Mouse (Mus musculus): ENCODE data around the gene Rab8b. TPM values are rescaled to one million over a fixed set of nuclear protein-coding genes. Genes with fewer than 3 reads are reported as not detected.
"Not testable (repeated sequence)": the region's sequence is repeated elsewhere in the genome, so short reads cannot be mapped to it uniquely, and the experiment has no call there.

Gene Rab8b
- polyA plus RNA-seq, 1 experiment from 2014 or later: 23.8 TPM

DNA sequence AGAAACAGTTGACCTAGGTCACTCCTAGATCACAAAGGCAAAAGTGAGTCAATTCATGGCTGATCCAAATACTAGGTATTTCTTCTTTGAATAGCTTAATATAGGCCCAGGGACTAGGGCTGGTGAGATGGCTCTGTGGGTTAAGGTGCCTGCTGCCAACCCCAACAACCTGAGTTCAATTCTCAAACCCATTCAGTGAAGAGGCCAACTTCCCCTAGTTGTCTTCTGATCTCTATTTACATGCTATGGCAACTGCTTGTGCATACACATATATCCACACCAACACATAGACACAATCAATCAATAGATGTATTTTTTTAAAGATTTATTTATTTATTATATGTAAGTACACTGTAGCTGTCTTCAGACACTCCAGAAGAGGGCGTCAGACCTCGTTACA lies 34.9 kb downstream of the Rab8b start:
- no peak for ATAC-seq (ENCODE audit: insufficient number of reproducible peaks, low FRiP score, low TSS enrichment, low read depth)
- Histone ChIP-seq H3K4me3 (replicated peaks) (no peak overlapping the region), H3K27me3 (no peaks in the 10 kb centered on the region), H3K4me1 (peaks cover 15% of the 10 kb centered on the region), H3K36me3 (no peaks in the 10 kb centered on the region), H3K4me2 (replicated peaks) (no peak overlapping the region), H3K9ac (no peak overlapping the region), H3K27ac (replicated peaks) (no peak overlapping the region), H3K9me3 (replicated peaks) (no peaks in the 10 kb centered on the region)
- WGBS: 86% methylated on average over 2 of the region's 2 CpGs

- WGBS: 68% methylated on average over 5 of the region's 5 CpGs
- ATAC-seq (ENCODE audit: insufficient number of reproducible peaks, low FRiP score, low TSS enrichment, low read depth): no peak
- no peaks in the 10 kb centered on the region for H3K27me3 ChIP-seq
These were observed 36.0 kb downstream of the Rab8b start for GRCm38 (mm10) chr9:66883500-66883899.

GRCm38 (mm10) chr9:66882406-66882821 lies 37.1 kb downstream of the Rab8b start:
- H3K4me2 ChIP-seq (replicated peaks): no peak overlapping the region
- H3K4me3 ChIP-seq (replicated peaks): no peak overlapping the region
- no peak for ATAC-seq (ENCODE audit: insufficient number of reproducible peaks, low FRiP score, low TSS enrichment, low read depth)
- WGBS: 38% methylated on average over 8 of the region's 8 CpGs
- no peaks in the 10 kb centered on the region for H3K9me3 ChIP-seq (replicated peaks)
- peaks cover 9% of the 10 kb centered on the region for H3K4me1 ChIP-seq
- H3K27ac ChIP-seq (replicated peaks): no peak overlapping the region
- no peaks in the 10 kb centered on the region for H3K27me3 ChIP-seq
- H3K36me3 ChIP-seq: no peaks in the 10 kb centered on the region
- H3K9ac ChIP-seq: no peak overlapping the region

More at GRCm38 (mm10) chr9:66883500-66883899, 36.0 kb downstream of the Rab8b start:
- H3K4me2 ChIP-seq (replicated peaks): no peak overlapping the region
- peaks cover 15% of the 10 kb centered on the region for H3K4me1 ChIP-seq
- no peaks in the 10 kb centered on the region for H3K36me3 ChIP-seq
- no peaks in the 10 kb centered on the region for H3K9me3 ChIP-seq (replicated peaks)
- H3K4me3 ChIP-seq (replicated peaks): no peak overlapping the region
- no peak overlapping the region for H3K9ac ChIP-seq
- no peak overlapping the region for H3K27ac ChIP-seq (replicated peaks)

DNA sequence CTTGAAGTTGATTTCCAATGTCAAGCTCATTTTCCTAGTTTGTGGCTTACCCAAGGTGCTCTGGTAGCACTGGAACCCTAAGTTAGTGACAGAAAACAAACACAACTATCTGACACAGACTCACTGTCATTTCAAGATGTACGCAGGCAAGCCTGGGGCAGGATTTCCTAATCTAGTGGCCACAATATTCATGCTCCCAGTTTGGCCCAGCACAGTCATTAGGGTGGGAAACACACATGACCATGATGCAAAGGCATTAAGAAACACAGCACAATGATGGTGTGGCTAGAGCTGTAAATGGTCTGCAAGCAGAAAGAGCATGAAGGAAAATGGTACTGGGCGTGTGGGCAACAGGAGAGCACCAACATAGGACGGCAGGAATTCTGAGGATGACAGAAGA lies 37.6 kb downstream of the Rab8b start:
- Histone ChIP-seq H3K4me3 (replicated peaks) (no peak overlapping the region), H3K4me2 (replicated peaks) (no peak overlapping the region), H3K27ac (replicated peaks) (0 out of 2 replicates have a peak overlapping the region, but pooled peaks have one; percentile 22), H3K9me3 (replicated peaks) (no peaks in the 10 kb centered on the region), H3K27me3 (no peaks in the 10 kb centered on the region), H3K4me1 (peaks cover 8% of the 10 kb centered on the region), H3K36me3 (no peaks in the 10 kb centered on the region), H3K9ac (no peak overlapping the region)
- no peak for ATAC-seq (ENCODE audit: insufficient number of reproducible peaks, low FRiP score, low TSS enrichment, low read depth)
- WGBS: 63% methylated on average over 3 of the region's 3 CpGs

DNA sequence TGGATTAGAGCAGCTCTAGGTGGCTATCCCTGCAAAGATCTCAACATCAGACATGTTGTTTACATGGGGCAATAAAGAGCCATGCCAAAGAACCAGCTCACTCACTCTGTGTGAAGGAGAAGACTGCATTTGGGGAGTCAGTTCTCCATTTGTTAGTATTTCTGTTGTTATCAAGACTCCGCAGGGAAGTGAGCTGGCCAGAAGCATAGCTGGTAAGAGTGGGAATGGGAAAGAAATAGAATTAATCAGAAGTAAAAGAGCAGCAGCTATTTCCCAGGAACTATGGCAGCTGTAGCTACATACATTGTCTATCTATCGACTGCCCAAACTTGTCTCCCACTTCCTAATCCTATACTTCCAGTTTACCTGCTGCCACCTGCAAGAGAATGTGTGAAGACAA lies 38.7 kb downstream of the Rab8b start:
- no peaks in the 10 kb centered on the region for H3K27me3 ChIP-seq
- WGBS: 84% methylated on average over 2 of the region's 2 CpGs
- no peak overlapping the region for H3K4me3 ChIP-seq (replicated peaks)
- no peak for ATAC-seq (ENCODE audit: insufficient number of reproducible peaks, low FRiP score, low TSS enrichment, low read depth)
- H3K9me3 ChIP-seq (replicated peaks): no peaks in the 10 kb centered on the region
- H3K4me1 ChIP-seq: peaks cover 5% of the 10 kb centered on the region
- H3K4me2 ChIP-seq (replicated peaks): no peak overlapping the region
- no peak overlapping the region for H3K9ac ChIP-seq
- no peak overlapping the region for H3K27ac ChIP-seq (replicated peaks)
- H3K36me3 ChIP-seq: no peaks in the 10 kb centered on the region

DNA sequence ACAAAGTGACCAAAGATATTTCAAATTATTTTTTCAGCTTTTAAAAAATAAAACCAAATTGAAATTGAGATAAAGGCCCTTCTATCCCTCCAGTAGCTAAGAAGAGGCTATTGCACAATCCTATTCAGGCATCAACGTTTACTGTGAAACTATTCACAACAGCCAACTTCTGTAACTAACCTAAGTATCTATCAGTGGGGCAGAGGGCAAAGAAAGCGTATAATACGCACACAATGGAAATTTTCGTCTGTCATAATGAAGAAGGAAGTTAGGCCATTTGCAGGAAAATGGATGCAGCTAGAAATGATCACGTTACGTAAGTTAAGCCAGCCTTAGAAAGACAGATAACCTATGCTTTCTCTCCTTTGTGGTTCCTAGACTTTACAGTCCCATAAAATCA lies 40.0 kb downstream of the Rab8b start:
- H3K4me3 ChIP-seq (replicated peaks): no peak overlapping the region
- peaks cover 5% of the 10 kb centered on the region for H3K4me1 ChIP-seq
- 0 out of 2 replicates have a peak, but pooled peaks cover 3% of the 10 kb centered on the region for H3K36me3 ChIP-seq
- no peaks in the 10 kb centered on the region for H3K9me3 ChIP-seq (replicated peaks)
- WGBS: 73% methylated on average over 6 of the region's 6 CpGs
- no peak overlapping the region for H3K4me2 ChIP-seq (replicated peaks)
- no peak overlapping the region for H3K9ac ChIP-seq
- H3K27ac ChIP-seq (replicated peaks): no peak overlapping the region
- no peak for ATAC-seq (ENCODE audit: insufficient number of reproducible peaks, low FRiP score, low TSS enrichment, low read depth)
- H3K27me3 ChIP-seq: no peaks in the 10 kb centered on the region

DNA sequence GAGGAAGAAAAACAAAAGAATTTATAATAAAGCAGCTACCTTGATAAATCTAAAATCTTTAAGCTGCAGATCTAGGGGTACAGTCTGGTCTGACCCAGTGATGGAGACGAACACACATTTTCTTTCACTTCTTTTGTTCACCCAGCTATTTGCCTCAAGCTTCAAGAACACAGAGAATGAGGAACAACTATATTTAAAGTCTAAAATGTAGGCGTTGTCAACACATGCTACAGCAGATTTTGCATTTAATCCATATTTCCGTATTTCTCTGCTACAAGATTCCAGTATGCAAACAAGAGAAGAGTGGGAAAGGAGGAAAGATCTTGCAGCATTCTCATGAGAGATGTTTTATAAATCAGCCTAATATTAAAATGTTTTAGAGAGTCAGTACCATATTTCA lies 40.6 kb downstream of the Rab8b start:
- H3K36me3 ChIP-seq: 0 out of 2 replicates have a peak, but pooled peaks cover 3% of the 10 kb centered on the region
- H3K4me1 ChIP-seq: peaks cover 5% of the 10 kb centered on the region
- WGBS: 86% methylated on average over 3 of the region's 3 CpGs
- H3K27ac ChIP-seq (replicated peaks): no peak overlapping the region
- no peaks in the 10 kb centered on the region for H3K27me3 ChIP-seq
- no peak overlapping the region for H3K4me3 ChIP-seq (replicated peaks)
- no peak for ATAC-seq (ENCODE audit: insufficient number of reproducible peaks, low FRiP score, low TSS enrichment, low read depth)
- H3K9me3 ChIP-seq (replicated peaks): no peaks in the 10 kb centered on the region
- H3K4me2 ChIP-seq (replicated peaks): no peak overlapping the region
- no peak overlapping the region for H3K9ac ChIP-seq

DNA sequence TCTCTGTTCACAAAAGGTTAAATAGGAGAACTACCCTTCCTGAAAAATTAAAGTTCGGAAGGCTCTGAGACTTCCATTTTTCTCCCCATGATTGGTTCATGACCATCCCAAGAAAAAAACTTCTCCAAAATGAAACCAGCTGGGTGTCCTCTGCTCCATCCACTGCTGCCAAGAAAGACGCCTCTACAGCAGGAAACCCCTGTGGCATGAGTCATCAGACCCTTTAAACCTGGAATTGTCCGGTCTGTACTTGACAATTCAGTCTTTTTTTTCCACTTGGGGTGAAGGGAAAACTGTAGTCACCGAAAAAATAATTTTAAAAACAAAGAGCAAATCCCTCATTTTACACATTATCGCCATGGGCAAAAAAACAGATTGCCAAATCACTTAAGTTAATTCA lies 42.9 kb downstream of the Rab8b start:
- WGBS: 35% methylated on average over 5 of the region's 5 CpGs
- Histone ChIP-seq H3K9me3 (replicated peaks) (no peaks in the 10 kb centered on the region), H3K4me3 (replicated peaks) (no peak overlapping the region), H3K36me3 (0 out of 2 replicates have a peak, but pooled peaks cover 3% of the 10 kb centered on the region), H3K9ac (no peak overlapping the region), H3K27me3 (no peaks in the 10 kb centered on the region), H3K4me1 (no peaks in the 10 kb centered on the region), H3K4me2 (replicated peaks) (no peak overlapping the region), H3K27ac (replicated peaks) (peak overlapping the region; percentile 45; the same call in 1 of the 2 replicates)
- ATAC-seq (ENCODE audit: insufficient number of reproducible peaks, low FRiP score, low TSS enrichment, low read depth): 0 out of 2 replicates have a peak, but pooled peaks have one; percentile 39

- Histone ChIP-seq H3K4me1 (no peaks in the 10 kb centered on the region), H3K9me3 (replicated peaks) (no peaks in the 10 kb centered on the region), H3K27me3 (no peaks in the 10 kb centered on the region), H3K9ac (no peak overlapping the region), H3K27ac (replicated peaks) (no peak overlapping the region), H3K4me2 (replicated peaks) (no peak overlapping the region), H3K36me3 (0 out of 2 replicates have a peak, but pooled peaks cover 3% of the 10 kb centered on the region), H3K4me3 (replicated peaks) (no peak overlapping the region)
- WGBS: 97% methylated on average over 5 of the region's 5 CpGs
- no peak for ATAC-seq (ENCODE audit: insufficient number of reproducible peaks, low FRiP score, low TSS enrichment, low read depth)
These were observed 45.2 kb downstream of the Rab8b start for GRCm38 (mm10) chr9:66874297-66874696.

GRCm38 (mm10) chr9:66873531-66873930 lies 46.0 kb downstream of the Rab8b start:
- no peak overlapping the region for H3K4me2 ChIP-seq (replicated peaks)
- no peaks in the 10 kb centered on the region for H3K4me1 ChIP-seq
- no peak overlapping the region for H3K4me3 ChIP-seq (replicated peaks)
- H3K27ac ChIP-seq (replicated peaks): no peak overlapping the region
- 0 out of 2 replicates have a peak, but pooled peaks cover 3% of the 10 kb centered on the region for H3K36me3 ChIP-seq
- no peaks in the 10 kb centered on the region for H3K9me3 ChIP-seq (replicated peaks)
- no peak overlapping the region for H3K9ac ChIP-seq
- no peaks in the 10 kb centered on the region for H3K27me3 ChIP-seq
- no peak for ATAC-seq (ENCODE audit: insufficient number of reproducible peaks, low FRiP score, low TSS enrichment, low read depth)

DNA sequence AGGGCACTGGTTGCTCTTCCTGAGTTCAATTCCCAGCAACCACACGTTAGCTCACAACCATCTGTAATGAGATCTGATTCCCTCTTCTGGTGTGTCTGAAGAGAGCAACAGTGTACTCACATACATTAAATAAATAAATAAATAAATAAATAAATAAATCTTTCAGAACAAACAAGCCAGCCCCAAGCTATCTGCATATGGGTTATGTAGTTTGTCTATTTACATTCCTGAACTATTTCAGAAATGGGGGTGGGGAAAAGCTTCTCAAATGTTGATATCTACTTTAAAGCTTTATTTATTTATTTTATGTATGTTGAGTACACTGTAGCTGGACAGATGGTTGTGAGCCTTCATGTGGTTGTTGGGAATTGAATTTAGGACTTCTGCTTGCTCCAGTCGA lies 46.5 kb downstream of the Rab8b start:
- H3K27me3 ChIP-seq; H3K4me3 ChIP-seq (replicated peaks); H3K9me3 ChIP-seq (replicated peaks); H3K4me2 ChIP-seq (replicated peaks); H3K27ac ChIP-seq (replicated peaks); H3K4me1 ChIP-seq; H3K36me3 ChIP-seq; H3K9ac ChIP-seq; ATAC-seq (ENCODE audit: insufficient number of reproducible peaks, low FRiP score, low TSS enrichment, low read depth): not testable (repeated sequence)
- 75% methylated on average over 2 of the region's 2 CpGs for WGBS

DNA sequence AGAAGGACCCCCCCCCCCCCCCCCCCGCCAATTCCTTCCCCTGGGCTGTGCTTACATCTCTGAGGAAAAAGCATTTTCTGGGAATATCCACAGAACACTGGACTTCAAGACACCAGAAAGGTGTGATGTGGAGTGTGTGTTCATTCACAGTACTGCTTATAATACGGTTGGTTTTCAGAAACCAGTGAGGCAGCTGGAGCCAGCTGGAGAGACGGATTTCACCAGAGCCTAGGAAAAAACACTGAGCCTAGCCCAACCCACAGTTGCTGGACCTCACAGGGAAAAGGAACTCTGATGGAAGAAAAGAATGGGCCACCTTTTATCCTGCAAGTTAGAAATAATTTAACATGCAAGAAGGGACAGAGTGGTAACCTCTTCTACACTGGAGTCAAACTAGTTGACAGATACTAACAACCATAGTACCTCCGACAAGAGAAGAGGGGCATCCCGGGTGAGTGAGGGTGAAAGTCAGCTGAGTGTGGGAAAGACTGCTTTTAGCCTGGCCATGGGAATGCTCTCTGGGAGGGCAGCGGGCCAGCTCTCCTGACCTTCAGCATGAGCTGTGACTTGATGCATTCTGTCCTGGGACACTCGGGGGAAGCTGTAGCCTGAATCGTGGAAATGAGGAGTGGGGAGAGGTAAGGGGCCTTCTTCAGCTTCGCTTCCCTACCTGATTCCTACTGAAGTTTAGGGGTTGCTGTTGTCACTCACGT lies 47.3 kb downstream of the Rab8b start:
- WGBS: 72% methylated on average over 10 of the region's 10 CpGs
- H3K4me3 ChIP-seq (replicated peaks): no peak overlapping the region
- no peak overlapping the region for H3K9ac ChIP-seq
- H3K4me1 ChIP-seq: no peaks in the 10 kb centered on the region
- ATAC-seq (ENCODE audit: insufficient number of reproducible peaks, low FRiP score, low TSS enrichment, low read depth): no peak
- no peak overlapping the region for H3K4me2 ChIP-seq (replicated peaks)
- no peaks in the 10 kb centered on the region for H3K9me3 ChIP-seq (replicated peaks)
- 0 out of 2 replicates have a peak, but pooled peaks cover 3% of the 10 kb centered on the region for H3K36me3 ChIP-seq
- H3K27me3 ChIP-seq: no peaks in the 10 kb centered on the region
- H3K27ac ChIP-seq (replicated peaks): no peak overlapping the region

Data from embryonic facial prominence, embryonic 15.5 days (tissue).